Mouse (Mus musculus): Measurements from ENCODE around the gene Gm47995.

- no peak for TF ChIP-seq POLR2A (IDR thresholded peaks at IDR 0.05; ENCODE audit: borderline replicate concordance, extremely low read depth, low read depth, low read length)
- TF ChIP-seq CTCF (IDR thresholded peaks at IDR 0.05; ENCODE audit: insufficient read depth, low read length): no peak
These were observed 30.8 kb upstream of the Gm47995 start for GRCm38 (mm10) chr1:151167297-151168047.
